Mouse (Mus musculus) Patski (cell line): ENCODE measurements around the gene Gprc6a. TPM values are rescaled to one million over a fixed set of nuclear protein-coding genes. Genes with fewer than 3 reads are reported as not detected.
A peak's percentile ranks its signal among the peaks of the same experiment; 100 is the strongest.

Experiments used
- ATAC-seq: fragments of 100-300 bp; one replicate; pipeline ENCODE4 v1.8.0; 2021
- CTCF ChIA-PET: fragments of 350-600 bp; sonication (Branson Sonifier 250); formaldehyde crosslinking; loops from one replicate; lab custom pipeline; 2022; ENCODE audit warnings: inconsistent platforms; lab: Charles Lee
- POLR2A ChIA-PET: fragments of 350-600 bp; sonication (Branson Sonifier 250); formaldehyde crosslinking; loops from one replicate; lab custom pipeline; 2022; ENCODE audit warnings: antibody characterized with exemption, inconsistent platforms; lab: Charles Lee
- DNase-seq: peaks from one replicate; pipeline ENCODE4 v3.0.0-alpha.2; 2011; ENCODE audit warnings: low read depth, low spot score
- H3K27me3 ChIP-seq: fragments of 371-371 bp; one replicate; pipeline ENCODE4 v1.5.1; 2021
- CTCF ChIP-seq: fragments of 100-300 bp; IDR thresholded peaks from one replicate; pipeline ENCODE4 v1.5.1; 2021
- in situ Hi-C: fragments of 300-500 bp; cut with MboI; formaldehyde crosslinking; loops from 3 replicates; pipeline ENCODE4 v1.11.1; 2018; ENCODE audit warnings: low pct_unique_long_range_greater_than_20kb, mixed read lengths
- polyA plus RNA-seq: library from polyadenylated mRNA; unstranded; gene quantifications from one replicate; pipeline ENCODE4 v1.2.3, GENCODE M21; 2021

The Gprc6a gene
- polyA plus RNA-seq = not detected

- ChIA-PET POLR2A (no interaction called here), CTCF (no interaction called here)
- in situ Hi-C loops = no loop called here
- no peak for ATAC-seq
- H3K27me3 ChIP-seq = peaks cover 12% of the 10 kb centered on the region
- TF ChIP-seq CTCF = no peak
- no peak for DNase-seq
Measured at GRCm38 (mm10) chr10:51631411-51632136, at the start of gene Gprc6a. Gene Gprc6a (minus strand): TSS chr10:51631461.

- DNase-seq (no peak), ATAC-seq (no peak)
- ChIA-PET POLR2A (no interaction called here), CTCF (no interaction called here)
- no peak for TF ChIP-seq CTCF
- peaks cover 63% of the 10 kb centered on the region for H3K27me3 ChIP-seq
- in situ Hi-C loops = no loop called here
Measured at GRCm38 (mm10) chr10:51678251-51678639, 47.0 kb upstream of the Gprc6a start.

GRCm38 (mm10) chr10:51677548-51678250, 46.4 kb upstream of the Gprc6a start, which contains the start of gene Rfx6:
Gene Rfx6 (plus strand): TSS chr10:51677756.
- POLR2A ChIA-PET = no interaction called here
- DNase-seq = no peak
- CTCF ChIA-PET = interaction anchor here (1.7 kb wide), 1 partner anchor 16 kb away, joined by 3 read pairs; no protein-coding TSS in a partner anchor
- peak; percentile 17 for ATAC-seq
- TF ChIP-seq CTCF = no peak
- in situ Hi-C loops = no loop called here
- H3K27me3 ChIP-seq = peaks cover 65% of the 10 kb centered on the region

GRCm38 (mm10) chr10:51672082-51672779, 41.0 kb upstream of the Gprc6a start:
- DNase-seq (no peak), ATAC-seq (no peak)
- in situ Hi-C loops = no loop called here
- TF ChIP-seq CTCF = no peak
- ChIA-PET POLR2A (no interaction called here), CTCF (no interaction called here)
- H3K27me3 ChIP-seq = peaks cover 40% of the 10 kb centered on the region

- ChIA-PET CTCF (interaction anchor here (1.6 kb wide), 1 partner anchor 11 kb away, joined by 3 read pairs; no protein-coding TSS in a partner anchor), POLR2A (no interaction called here)
- ATAC-seq = no peak
- peaks cover 36% of the 10 kb centered on the region for H3K27me3 ChIP-seq
- in situ Hi-C loops = no loop called here
- no peak for TF ChIP-seq CTCF
- no peak for DNase-seq
Measured at GRCm38 (mm10) chr10:51671583-51671982, 40.3 kb upstream of the Gprc6a start.

GRCm38 (mm10) chr10:51669334-51669733, 38.1 kb upstream of the Gprc6a start:
- TF ChIP-seq CTCF = no peak
- in situ Hi-C loops = no loop called here
- no peak for DNase-seq
- ChIA-PET CTCF (no interaction called here), POLR2A (no interaction called here)
- ATAC-seq = no peak
- H3K27me3 ChIP-seq = peaks cover 26% of the 10 kb centered on the region

GRCm38 (mm10) chr10:51657324-51657723, 26.1 kb upstream of the Gprc6a start:
- POLR2A ChIA-PET = no interaction called here
- CTCF ChIA-PET = no interaction called here
- no peak for TF ChIP-seq CTCF
- ATAC-seq = no peak
- peaks cover 36% of the 10 kb centered on the region for H3K27me3 ChIP-seq
- in situ Hi-C loops = no loop called here
- no peak for DNase-seq

- peaks cover 35% of the 10 kb centered on the region for H3K27me3 ChIP-seq
- CTCF ChIA-PET = interaction anchor here (0.7 kb wide), 1 partner anchor 296 kb away, joined by 3 read pairs; no protein-coding TSS in a partner anchor
- TF ChIP-seq CTCF = no peak
- no peak for DNase-seq
- POLR2A ChIA-PET = no interaction called here
- in situ Hi-C loops = no loop called here
- ATAC-seq = no peak
Measured at GRCm38 (mm10) chr10:51649506-51650221, 18.4 kb upstream of the Gprc6a start.

- DNase-seq (no peak), ATAC-seq (no peak)
- H3K27me3 ChIP-seq = peaks cover 17% of the 10 kb centered on the region
- in situ Hi-C loops = no loop called here
- POLR2A ChIA-PET = no interaction called here
- no peak for TF ChIP-seq CTCF
- CTCF ChIA-PET = no interaction called here
Measured at GRCm38 (mm10) chr10:51621193-51621592, 10.1 kb downstream of the Gprc6a start.

- in situ Hi-C loops = no loop called here
- ATAC-seq (no peak), DNase-seq (no peak)
- TF ChIP-seq CTCF = no peak
- peaks cover 11% of the 10 kb centered on the region for H3K27me3 ChIP-seq
- ChIA-PET CTCF (no interaction called here), POLR2A (no interaction called here)
Measured at GRCm38 (mm10) chr10:51620126-51620525, 11.1 kb downstream of the Gprc6a start.
